Mouse (Mus musculus) spleen, postnatal 14 days (tissue): ENCODE measurements at regions not wholly inside any gene's neighbourhood (a gene's known extent, or its start where the extent isn't known, plus 50 kb on each side); places are given as distances from the start of the nearest gene placed in this dataset.

Experiments
- DNase-seq, 2 experiments: peaks; one replicate each; pipeline ENCODE4 v3.0.0; 2021 to 2022; ENCODE audit warnings: low spot score in 2 of 2

- no peak for DNase-seq
These were observed 120.1 kb upstream of the Gm26657 start for GRCm38 (mm10) chr4:56619803-56620202.

GRCm38 (mm10) chr4:56619054-56619453 lies 120.8 kb upstream of the Gm26657 start:
- DNase-seq, result no peak

GRCm38 (mm10) chr4:56618433-56618832 lies 121.4 kb upstream of the Gm26657 start:
- DNase-seq, result no peak

GRCm38 (mm10) chr4:56617661-56618360 lies 122.1 kb upstream of the Gm26657 start:
- no peak for DNase-seq

GRCm38 (mm10) chr4:56612325-56612724 lies 127.5 kb upstream of the Gm26657 start:
- no peak for DNase-seq

GRCm38 (mm10) chr4:56611751-56612150 lies 128.1 kb upstream of the Gm26657 start:
- no peak for DNase-seq

- no peak for DNase-seq
These were observed 129.6 kb upstream of the Gm26657 start for GRCm38 (mm10) chr4:56610273-56610672.

GRCm38 (mm10) chr4:56608701-56609100 lies 131.2 kb upstream of the Gm26657 start:
- DNase-seq, result no peak

GRCm38 (mm10) chr4:56598398-56598797 lies 141.5 kb upstream of the Gm26657 start:
- no peak for DNase-seq

GRCm38 (mm10) chr4:56597931-56598330 lies 141.9 kb upstream of the Gm26657 start:
- no peak for DNase-seq

GRCm38 (mm10) chr4:56582405-56582804 lies 157.5 kb upstream of the Gm26657 start:
- no peak for DNase-seq

- DNase-seq, result no peak
These were observed 162.9 kb upstream of the Gm26657 start for GRCm38 (mm10) chr4:56576837-56577548.

GRCm38 (mm10) chr4:56552126-56552525 lies 187.7 kb upstream of the Gm26657 start:
- DNase-seq, result no peak

GRCm38 (mm10) chr4:56533344-56533985 lies 206.4 kb upstream of the Gm26657 start:
- no peak for DNase-seq

- no peak for DNase-seq
These were observed 206.9 kb upstream of the Gm26657 start for GRCm38 (mm10) chr4:56532921-56533320.

- DNase-seq, result no peak
These were observed 211.3 kb upstream of the Gm26657 start for GRCm38 (mm10) chr4:56528571-56528970.

- no peak for DNase-seq
These were observed 215.4 kb upstream of the Gm26657 start for GRCm38 (mm10) chr4:56524430-56524985.

- no peak for DNase-seq
These were observed 232.1 kb upstream of the Gm26657 start for GRCm38 (mm10) chr4:56507770-56508169.

- no peak for DNase-seq
These were observed 233.1 kb upstream of the Gm26657 start for GRCm38 (mm10) chr4:56506786-56507185.

- DNase-seq, result no peak
These were observed 233.8 kb upstream of the Gm26657 start for GRCm38 (mm10) chr4:56506067-56506466.

GRCm38 (mm10) chr4:56492537-56493221 lies 247.2 kb upstream of the Gm26657 start:
- DNase-seq, result no peak

- no peak for DNase-seq
These were observed 250.5 kb upstream of the Gm26657 start for GRCm38 (mm10) chr4:56489361-56489760.
